Mouse (Mus musculus): ENCODE measurements around the gene Tmprss7.

DNA sequence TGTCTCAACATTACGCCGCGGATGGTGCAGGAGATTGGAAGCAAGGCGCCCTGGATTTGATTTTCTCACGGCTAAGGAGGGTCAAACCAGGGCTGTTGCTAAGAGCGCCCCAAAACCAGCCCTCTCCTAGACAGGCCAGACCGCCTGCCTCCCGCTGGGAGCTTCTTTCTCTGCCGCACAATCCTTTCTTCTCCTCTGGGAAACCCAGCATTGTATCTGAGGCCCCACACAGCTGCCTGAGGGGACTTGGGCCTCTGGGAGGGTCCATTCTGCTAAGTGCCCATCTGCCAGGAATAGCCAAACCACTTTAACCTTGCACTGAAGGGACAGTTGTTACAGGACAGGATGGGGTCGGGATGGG lies 31.3 kb upstream of the Tmprss7 start:
- TF ChIP-seq CTCF (IDR thresholded peaks at IDR 0.05; ENCODE audit: low read depth), result no peak
- TF ChIP-seq EP300 (optimal IDR thresholded peaks at IDR 0.05), result no peak
